Mouse (Mus musculus) heart, embryonic 11.5 days (tissue): ENCODE results near the gene Gm11985. TPM values are rescaled to one million over a fixed set of nuclear protein-coding genes. Genes with fewer than 3 reads are reported as not detected.

ENCODE experiments used
- ATAC-seq: fragments of 200-750 bp; cut with Nextera tagmentation; replicated peaks from 2 replicates; pipeline ENCODE4 v1.8.0; 2017; ENCODE audit warnings: moderate library complexity; ENCODE audit not compliant: insufficient number of reproducible peaks, low FRiP score, low TSS enrichment
- H3K27ac ChIP-seq: fragments of 300-500 bp; sonication (generic); 2 replicates; pipeline ENCODE4 v1.5.1; 2014; ENCODE audit warnings: mild to moderate bottlenecking, low read depth, low read length
- H3K27me3 ChIP-seq: fragments of 300-500 bp; sonication (generic); 2 replicates; pipeline ENCODE4 v1.6.1; 2014; ENCODE audit warnings: mild to moderate bottlenecking, low read length, mixed read lengths; ENCODE audit not compliant: control insufficient read depth, insufficient read depth
- H3K36me3 ChIP-seq: fragments of 300-500 bp; sonication (generic); 2 replicates; pipeline ENCODE4 v1.6.1; 2014; ENCODE audit warnings: mild to moderate bottlenecking, low read length, moderate library complexity, mixed read lengths; ENCODE audit not compliant: control insufficient read depth, insufficient read depth
- H3K4me1 ChIP-seq: fragments of 300-500 bp; sonication (generic); 2 replicates; pipeline ENCODE4 v1.6.1; 2014; ENCODE audit warnings: low read length; ENCODE audit not compliant: control insufficient read depth, insufficient read depth
- H3K4me2 ChIP-seq: fragments of 300-500 bp; sonication (generic); 2 replicates; pipeline ENCODE4 v1.6.1; 2014; ENCODE audit warnings: mild to moderate bottlenecking, moderate library complexity
- H3K4me3 ChIP-seq: fragments of 300-500 bp; sonication (generic); 2 replicates; pipeline ENCODE4 v1.5.1; 2014; ENCODE audit warnings: low read depth, low read length
- H3K9ac ChIP-seq: fragments of 300-500 bp; sonication (generic); 2 replicates; pipeline ENCODE4 v1.6.1; 2014; ENCODE audit warnings: mild to moderate bottlenecking, low read depth, low read length, moderate library complexity
- H3K9me3 ChIP-seq: fragments of 300-500 bp; sonication (generic); replicated peaks from 2 replicates; pipeline ENCODE4 v1.6.1; 2016; ENCODE audit warnings: low read length; ENCODE audit not compliant: control insufficient read depth
- WGBS: fragments of 180-500 bp; shearing (Covaris S2); extraction: QIAGEN DNeasy Blood & Tissue Kit; methylation state at CpG from one replicate; pipeline ENCODE4 v1.1.7; 2014; ENCODE audit not compliant: insufficient replicate concordance; 5-methylcytosine and 5-hydroxymethylcytosine counted together
- polyA plus RNA-seq: library from polyadenylated mRNA; unstranded; fragments of >200 nt; fragmentation: Nextera tagmentation; extraction: Ambion mirVana; gene quantifications from 2 replicates; pipeline ENCODE4 v1.2.1, GENCODE M21; 2014

Gm11985 gene
- polyA plus RNA-seq, 1 experiment from 2014 or later: not detected

DNA sequence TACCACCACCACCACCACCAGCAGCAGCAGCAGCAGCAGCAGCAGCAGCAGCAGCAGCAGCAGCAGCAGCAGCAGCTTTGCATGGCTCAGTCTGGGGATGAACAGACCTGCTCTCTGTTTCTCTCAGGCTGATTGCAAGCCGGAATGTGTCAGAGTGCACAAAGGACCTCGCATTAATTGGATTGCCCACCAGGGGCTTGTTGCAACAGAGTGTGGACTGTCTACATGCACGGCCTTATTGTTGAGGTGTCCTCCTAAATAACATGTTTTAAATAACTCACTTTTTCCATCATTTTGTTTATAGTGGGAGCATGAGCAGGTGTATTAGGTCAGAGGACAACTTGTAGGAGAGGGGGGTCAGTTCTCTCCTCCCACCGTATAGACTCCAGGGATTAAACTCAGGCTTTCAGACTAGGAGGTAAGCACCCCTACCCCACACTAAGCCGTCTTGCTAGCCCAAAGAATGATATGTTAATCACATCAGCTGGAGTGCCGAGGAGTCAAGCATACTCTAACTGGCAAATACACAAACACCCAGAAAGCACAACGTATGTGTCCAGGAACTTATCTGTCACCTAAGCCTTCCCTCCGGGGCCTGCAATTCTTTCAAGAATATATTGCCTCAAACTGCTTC is 5.8 kb downstream of the Gm11985 start:
- 48% methylated on average over 8 of the region's 8 CpGs for WGBS
- no peak overlapping the region for H3K27ac ChIP-seq
- no peak overlapping the region for H3K4me2 ChIP-seq
- no peaks in the 10 kb centered on the region for H3K27me3 ChIP-seq
- H3K4me3 ChIP-seq: no peak overlapping the region
- H3K4me1 ChIP-seq: peaks cover 9% of the 10 kb centered on the region
- no peak overlapping the region for H3K9ac ChIP-seq
- H3K36me3 ChIP-seq: no peaks in the 10 kb centered on the region
- no peak for ATAC-seq
- H3K9me3 ChIP-seq: no peaks in the 10 kb centered on the region

DNA sequence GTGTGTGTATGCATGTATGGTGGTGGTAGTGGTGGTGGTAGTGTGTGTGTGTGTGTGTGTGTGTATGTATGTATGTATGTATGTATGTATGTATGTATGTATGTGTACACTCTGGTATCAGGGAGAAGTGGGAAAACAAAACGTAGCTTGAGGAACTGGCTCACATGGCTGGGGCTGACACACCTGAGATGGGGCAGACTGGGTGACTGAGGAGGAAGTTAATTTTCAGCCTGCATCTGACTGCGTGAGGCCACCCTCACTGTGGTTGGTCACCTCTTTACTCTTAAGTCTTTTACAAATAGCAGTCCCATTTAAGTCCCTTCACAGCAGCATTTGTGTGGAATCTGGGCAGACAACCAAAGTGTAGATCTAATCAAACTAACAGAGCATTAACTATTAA is 9.1 kb downstream of the Gm11985 start:
- H3K4me1 ChIP-seq: no peaks in the 10 kb centered on the region
- H3K27ac ChIP-seq: no peak overlapping the region
- no peak overlapping the region for H3K4me2 ChIP-seq
- no peak overlapping the region for H3K9ac ChIP-seq
- WGBS: 83% methylated on average over 2 of the region's 2 CpGs
- no peaks in the 10 kb centered on the region for H3K36me3 ChIP-seq
- no peaks in the 10 kb centered on the region for H3K27me3 ChIP-seq
- no peak for ATAC-seq
- H3K9me3 ChIP-seq: no peaks in the 10 kb centered on the region
- H3K4me3 ChIP-seq: no peak overlapping the region

DNA sequence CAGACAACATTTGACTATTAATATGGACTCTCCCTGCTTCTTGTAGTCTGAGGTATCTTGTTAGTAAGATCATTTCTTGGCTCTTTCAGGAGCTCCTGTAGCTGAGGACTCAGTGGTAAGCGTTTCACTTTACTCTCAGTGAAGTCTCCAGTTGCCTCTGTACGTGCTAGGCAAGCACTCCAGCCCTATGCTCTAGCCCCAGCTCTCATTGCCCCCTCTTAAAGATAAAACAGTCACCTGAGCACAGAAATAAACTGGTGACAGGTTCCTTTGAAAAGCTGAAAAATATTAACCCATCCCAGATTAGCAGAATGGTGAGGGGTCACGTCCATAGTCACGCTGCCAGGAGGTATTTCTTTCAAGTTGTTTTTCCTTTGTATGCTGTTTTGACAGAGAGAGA is 9.6 kb downstream of the Gm11985 start:
- Histone ChIP-seq H3K9me3 (no peaks in the 10 kb centered on the region), H3K27me3 (no peaks in the 10 kb centered on the region)
- ATAC-seq: no peak

DNA sequence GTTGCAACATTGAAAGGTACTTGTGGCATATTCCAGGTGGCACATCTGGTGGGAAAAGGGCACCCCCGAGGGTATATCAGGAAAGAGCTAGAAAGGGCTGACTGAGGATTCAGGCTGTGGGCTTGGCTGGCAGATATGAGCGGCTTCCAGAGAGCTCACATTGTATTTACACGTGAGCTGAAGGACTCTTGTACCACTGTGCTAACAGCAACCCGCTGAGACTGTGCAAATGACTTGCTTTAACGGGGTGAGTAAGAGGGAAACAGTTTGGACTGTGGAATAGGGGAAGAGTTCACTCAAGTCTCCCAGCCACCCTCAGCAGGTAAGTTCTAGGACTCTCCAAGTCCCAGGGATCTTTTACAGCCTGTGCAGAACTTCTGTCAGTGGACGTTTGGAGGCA is 14.7 kb downstream of the Gm11985 start:
- H3K4me3 ChIP-seq: no peak overlapping the region
- no peak overlapping the region for H3K9ac ChIP-seq
- no peaks in the 10 kb centered on the region for H3K27me3 ChIP-seq
- ATAC-seq: no peak
- no peaks in the 10 kb centered on the region for H3K9me3 ChIP-seq
- no peaks in the 10 kb centered on the region for H3K36me3 ChIP-seq
- 79% methylated on average over 6 of the region's 6 CpGs for WGBS
- H3K4me1 ChIP-seq: no peaks in the 10 kb centered on the region
- no peak overlapping the region for H3K27ac ChIP-seq
- H3K4me2 ChIP-seq: no peak overlapping the region

More for the DNA sequence above, 9.6 kb downstream of the Gm11985 start:
- H3K36me3 ChIP-seq: no peaks in the 10 kb centered on the region
- no peaks in the 10 kb centered on the region for H3K4me1 ChIP-seq
- no peak overlapping the region for H3K4me2 ChIP-seq
- no peak overlapping the region for H3K27ac ChIP-seq
- no peak overlapping the region for H3K9ac ChIP-seq
- 61% methylated on average over 4 of the region's 4 CpGs for WGBS
- no peak overlapping the region for H3K4me3 ChIP-seq

DNA sequence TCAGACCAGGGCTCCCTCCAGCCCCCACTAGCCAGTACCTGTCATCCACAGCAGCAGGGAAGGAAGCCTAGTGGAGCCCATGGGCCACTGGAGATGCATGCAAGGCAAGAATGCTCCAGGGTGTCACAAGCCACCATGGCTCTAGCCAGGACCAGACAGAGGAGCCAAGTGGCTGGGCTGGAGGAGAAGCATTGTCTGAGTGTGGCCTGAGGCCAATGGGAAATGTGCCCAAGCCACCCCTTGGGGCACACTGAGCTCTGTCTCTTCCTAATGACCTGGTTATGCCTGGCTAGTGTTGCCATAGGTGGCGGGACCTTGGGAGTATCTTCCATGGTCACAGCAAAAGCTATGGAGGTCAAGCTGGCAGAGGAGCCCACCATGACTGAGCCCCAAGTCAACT is 18.7 kb downstream of the Gm11985 start:
- Histone ChIP-seq H3K4me2 (no peak overlapping the region), H3K27ac (no peak overlapping the region), H3K4me3 (no peak overlapping the region), H3K9me3 (no peaks in the 10 kb centered on the region), H3K27me3 (no peaks in the 10 kb centered on the region), H3K4me1 (no peaks in the 10 kb centered on the region), H3K9ac (no peak overlapping the region), H3K36me3 (no peaks in the 10 kb centered on the region)
- no peak for ATAC-seq
- 77% methylated on average over 1 of the region's 1 CpGs for WGBS

DNA sequence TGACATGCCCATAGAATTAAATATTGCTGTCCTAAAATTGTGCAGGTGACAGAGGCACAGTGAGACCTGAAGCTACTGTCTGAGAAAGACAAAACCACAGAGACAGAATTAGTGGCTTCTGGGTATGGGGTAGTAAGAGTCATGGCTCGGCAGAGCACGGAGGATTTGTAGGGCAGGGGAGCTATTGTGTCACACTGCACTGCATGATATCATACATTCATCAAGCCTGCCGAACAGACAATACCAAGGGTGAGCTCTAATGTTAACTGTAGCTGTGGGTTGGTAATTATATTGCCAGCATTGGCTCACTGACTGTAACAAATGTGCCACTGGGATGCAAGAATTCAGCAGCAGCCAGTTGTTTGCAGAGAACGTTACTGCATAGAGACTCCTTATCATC is 24.0 kb downstream of the Gm11985 start:
- H3K9me3 ChIP-seq: no peaks in the 10 kb centered on the region
- no peak overlapping the region for H3K4me3 ChIP-seq
- H3K27ac ChIP-seq: no peak overlapping the region
- H3K27me3 ChIP-seq: no peaks in the 10 kb centered on the region
- peaks cover 3% of the 10 kb centered on the region; the same call in 1 of the 2 replicates for H3K4me1 ChIP-seq
- no peaks in the 10 kb centered on the region for H3K36me3 ChIP-seq
- ATAC-seq: no peak
- 83% methylated on average over 4 of the region's 4 CpGs for WGBS
- no peak overlapping the region for H3K9ac ChIP-seq
- H3K4me2 ChIP-seq: no peak overlapping the region

DNA sequence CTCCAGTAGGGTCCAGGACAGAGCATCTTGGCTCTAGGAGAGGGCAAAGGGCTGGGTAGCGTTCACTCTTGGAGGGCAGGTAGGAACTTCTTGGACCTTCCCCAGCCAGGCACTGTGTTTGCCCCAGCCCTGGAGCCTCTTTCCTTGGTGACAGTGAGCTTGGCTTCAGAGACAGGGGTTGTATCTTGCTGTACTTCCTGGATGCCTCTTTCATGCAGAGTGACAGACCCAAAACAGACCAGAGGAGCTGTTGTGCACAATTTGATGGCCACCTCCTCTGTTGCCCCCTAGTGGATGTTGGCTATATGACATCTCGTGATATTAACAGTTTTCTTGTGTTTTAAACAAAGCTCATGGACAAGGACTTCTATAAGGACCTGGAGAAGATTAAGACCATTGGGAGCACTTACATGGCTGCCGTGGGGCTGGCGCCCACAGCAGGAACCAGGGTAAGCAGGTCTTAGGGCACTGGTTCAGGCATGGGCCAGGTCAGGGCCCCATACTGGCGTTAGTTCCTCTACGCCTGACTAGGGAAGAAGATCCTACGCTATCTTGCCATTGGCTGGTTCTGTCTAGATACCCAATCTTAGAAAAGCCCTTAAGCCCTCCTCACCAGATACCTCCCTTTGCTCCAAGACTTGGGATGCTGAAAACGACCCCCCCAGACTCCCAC is 26.7 kb downstream of the Gm11985 start:
- Histone ChIP-seq H3K4me1 (peaks cover 3% of the 10 kb centered on the region; the same call in 1 of the 2 replicates), H3K36me3 (no peaks in the 10 kb centered on the region), H3K27me3 (no peaks in the 10 kb centered on the region), H3K9me3 (no peaks in the 10 kb centered on the region), H3K4me2 (no peak overlapping the region), H3K27ac (no peak overlapping the region), H3K4me3 (no peak overlapping the region), H3K9ac (no peak overlapping the region)
- 72% methylated on average over 8 of the region's 8 CpGs for WGBS
- no peak for ATAC-seq

DNA sequence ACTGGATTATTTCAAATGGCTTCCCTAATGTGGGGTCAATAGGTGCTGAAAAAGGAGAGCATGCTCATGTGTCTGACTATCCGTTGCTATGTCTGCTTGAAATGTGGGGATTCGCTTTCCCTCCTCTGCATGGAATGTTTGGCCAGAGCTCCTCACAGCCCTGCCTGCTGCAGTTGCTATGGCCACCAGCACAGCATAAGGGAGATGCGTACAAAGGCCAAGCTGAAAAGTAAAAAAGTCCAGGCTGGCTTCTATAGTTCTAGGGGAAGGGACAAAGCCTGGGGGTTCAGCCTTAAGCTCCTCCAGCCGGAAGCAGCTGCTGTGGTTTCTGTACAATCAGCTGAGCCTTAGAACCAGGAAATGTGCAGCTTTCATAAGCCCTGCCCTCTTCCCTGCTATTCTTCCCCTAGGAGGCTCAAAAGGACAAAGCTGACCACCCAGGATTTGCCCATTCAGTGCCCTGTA is 27.7 kb downstream of the Gm11985 start:
- H3K4me2 ChIP-seq: no peak overlapping the region
- no peak overlapping the region for H3K4me3 ChIP-seq
- no peak overlapping the region; the same call in 1 of the 2 replicates for H3K27ac ChIP-seq
- no peak for ATAC-seq
- no peak overlapping the region for H3K9ac ChIP-seq
- H3K36me3 ChIP-seq: no peaks in the 10 kb centered on the region
- H3K4me1 ChIP-seq: peaks cover 3% of the 10 kb centered on the region; the same call in 1 of the 2 replicates
- no peaks in the 10 kb centered on the region for H3K27me3 ChIP-seq
- no peaks in the 10 kb centered on the region for H3K9me3 ChIP-seq
- WGBS: 56% methylated on average over 4 of the region's 4 CpGs

DNA sequence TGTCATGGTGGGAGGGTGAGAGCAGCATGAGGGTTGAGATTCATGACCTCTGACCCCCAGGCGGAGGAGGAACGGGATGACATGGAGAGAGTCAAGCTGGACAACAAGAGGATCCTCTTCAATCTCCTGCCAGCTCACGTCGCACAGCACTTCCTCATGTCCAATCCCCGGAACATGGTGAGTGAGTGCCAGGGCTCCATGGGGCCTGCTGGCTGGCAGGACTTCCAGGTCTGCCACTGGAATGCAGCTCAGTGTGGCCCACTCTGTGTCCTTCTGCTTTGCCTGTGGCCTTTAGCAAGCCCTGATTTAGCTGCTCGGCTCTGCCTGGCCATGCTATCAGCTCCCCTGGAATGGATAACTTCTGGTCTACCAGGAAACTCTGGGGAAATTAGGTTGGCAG is 28.2 kb downstream of the Gm11985 start:
- Histone ChIP-seq H3K9me3 (no peaks in the 10 kb centered on the region), H3K4me2 (no peak overlapping the region), H3K4me1 (peaks cover 3% of the 10 kb centered on the region; the same call in 1 of the 2 replicates), H3K36me3 (no peaks in the 10 kb centered on the region), H3K4me3 (no peak overlapping the region), H3K9ac (no peak overlapping the region), H3K27ac (no peak overlapping the region), H3K27me3 (no peaks in the 10 kb centered on the region)
- no peak for ATAC-seq
- 63% methylated on average over 6 of the region's 6 CpGs for WGBS
